Mouse (Mus musculus) forebrain, embryonic 13.5 days (tissue): Measurements from ENCODE around the gene Pbx3. TPM values are rescaled to one million over a fixed set of nuclear protein-coding genes. Genes with fewer than 3 reads are reported as not detected.
A peak's percentile ranks its signal among the peaks of the same experiment; 100 is the strongest.

Source experiments
- ATAC-seq: fragments of 200-750 bp; cut with Nextera tagmentation; 2 replicates; pipeline ENCODE4 v1.8.0; 2017
- H3K27ac ChIP-seq: fragments of 300-500 bp; sonication (generic); 2 replicates; pipeline ENCODE4 v1.5.1; 2015; ENCODE audit warnings: inconsistent platforms, mild to moderate bottlenecking, moderate library complexity
- H3K27me3 ChIP-seq: fragments of 300-500 bp; sonication (generic); 2 replicates; pipeline ENCODE4 v1.6.1; 2015; ENCODE audit warnings: mild to moderate bottlenecking, inconsistent platforms
- H3K36me3 ChIP-seq: fragments of 300-500 bp; sonication (generic); 2 replicates; pipeline ENCODE4 v1.6.1; 2015; ENCODE audit warnings: mild to moderate bottlenecking, inconsistent platforms; ENCODE audit not compliant: poor library complexity, severe bottlenecking
- H3K4me1 ChIP-seq: fragments of 300-500 bp; sonication (generic); 2 replicates; pipeline ENCODE4 v1.6.1; 2015; ENCODE audit warnings: inconsistent platforms
- H3K4me2 ChIP-seq: fragments of 300-500 bp; sonication (generic); 2 replicates; pipeline ENCODE4 v1.6.1; 2015; ENCODE audit warnings: inconsistent platforms, mild to moderate bottlenecking, moderate library complexity
- H3K4me3 ChIP-seq: fragments of 300-500 bp; sonication (generic); 2 replicates; pipeline ENCODE4 v1.5.1; 2015; ENCODE audit warnings: mild to moderate bottlenecking, inconsistent platforms
- H3K9ac ChIP-seq: fragments of 300-500 bp; sonication (generic); 2 replicates; pipeline ENCODE4 v1.6.1; 2015; ENCODE audit warnings: mild to moderate bottlenecking, inconsistent platforms
- H3K9me3 ChIP-seq: fragments of 300-500 bp; sonication (generic); replicated peaks from 2 replicates; pipeline ENCODE4 v1.6.1; 2016; ENCODE audit warnings: inconsistent platforms
- WGBS: fragments of 180-500 bp; shearing (Covaris S2); methylation state at CpG from one replicate; pipeline ENCODE4 v1.1.7; 2015; 5-methylcytosine and 5-hydroxymethylcytosine counted together
- polyA plus RNA-seq: library from polyadenylated mRNA; unstranded; fragments of >200 nt; fragmentation: Nextera tagmentation; extraction: Ambion mirVana; gene quantifications from 2 replicates; pipeline ENCODE4 v1.2.1, GENCODE M21; 2015

The Pbx3 gene
- polyA plus RNA-seq, 1 experiment from 2014 or later: 40.4 TPM

DNA sequence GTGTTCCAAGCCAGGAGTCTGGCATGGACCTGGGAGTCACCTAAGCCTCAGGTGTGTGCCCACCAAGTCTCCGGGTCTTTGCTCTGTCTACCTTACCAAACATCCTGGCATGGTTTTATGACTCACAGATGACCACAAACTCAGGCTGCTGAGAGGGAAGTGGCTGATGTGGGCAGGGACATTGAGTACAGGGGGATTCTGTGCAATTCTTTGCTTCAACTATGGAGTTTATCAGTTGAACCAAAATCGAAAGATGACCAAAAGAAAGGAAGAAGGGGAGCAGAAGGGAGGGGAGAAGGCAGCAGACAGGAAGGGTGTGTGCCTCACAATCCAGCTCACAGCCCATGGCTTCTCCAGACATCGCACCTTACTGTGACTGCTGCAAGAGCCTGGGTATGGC is 210.5 kb downstream of the Pbx3 start:
- 91% methylated on average over 3 of the region's 3 CpGs for WGBS
- H3K27me3 ChIP-seq: no peaks in the 10 kb centered on the region
- ATAC-seq: no peak
- H3K9ac ChIP-seq: no peak overlapping the region
- no peaks in the 10 kb centered on the region for H3K9me3 ChIP-seq
- H3K27ac ChIP-seq: no peak overlapping the region
- no peaks in the 10 kb centered on the region for H3K36me3 ChIP-seq
- H3K4me2 ChIP-seq: no peak overlapping the region
- no peak overlapping the region for H3K4me3 ChIP-seq
- H3K4me1 ChIP-seq: no peaks in the 10 kb centered on the region

- Histone ChIP-seq H3K9me3 (no peaks in the 10 kb centered on the region), H3K4me3 (no peak overlapping the region), H3K36me3 (no peaks in the 10 kb centered on the region), H3K4me1 (no peaks in the 10 kb centered on the region), H3K27me3 (no peaks in the 10 kb centered on the region), H3K9ac (no peak overlapping the region), H3K4me2 (no peak overlapping the region), H3K27ac (no peak overlapping the region)
- ATAC-seq: no peak
- WGBS: 91% methylated on average over 3 of the region's 3 CpGs
Observed at GRCm38 (mm10) chr2:34157746-34158145, 215.2 kb downstream of the Pbx3 start.

DNA sequence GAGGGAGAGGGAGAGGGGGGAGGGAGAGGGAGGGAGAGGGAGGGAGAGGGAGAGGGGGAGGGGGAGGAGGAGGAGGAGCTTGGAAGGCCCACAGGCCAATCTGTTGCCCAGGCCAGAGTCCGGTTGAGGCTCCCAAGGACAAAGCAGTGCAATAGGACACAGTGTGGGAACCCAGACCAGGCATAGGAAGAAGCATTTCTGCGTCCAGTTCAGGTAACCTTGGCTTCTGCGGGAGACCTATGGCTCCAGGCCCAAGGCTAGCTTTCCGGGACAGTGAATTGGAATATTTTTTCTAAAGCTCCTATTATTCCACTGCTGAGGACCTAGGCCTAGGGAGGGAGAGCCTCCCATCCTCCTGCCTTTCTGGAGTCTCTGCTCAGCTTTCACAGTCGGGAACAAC is 218.1 kb downstream of the Pbx3 start:
- no peak overlapping the region for H3K4me3 ChIP-seq
- no peaks in the 10 kb centered on the region for H3K36me3 ChIP-seq
- H3K27me3 ChIP-seq: peaks cover 11% of the 10 kb centered on the region; the same call in 1 of the 2 replicates
- 64% methylated on average over 5 of the region's 5 CpGs for WGBS
- H3K4me1 ChIP-seq: no peaks in the 10 kb centered on the region
- no peak for ATAC-seq
- no peak overlapping the region for H3K9ac ChIP-seq
- H3K27ac ChIP-seq: no peak overlapping the region
- no peaks in the 10 kb centered on the region for H3K9me3 ChIP-seq
- H3K4me2 ChIP-seq: no peak overlapping the region

DNA sequence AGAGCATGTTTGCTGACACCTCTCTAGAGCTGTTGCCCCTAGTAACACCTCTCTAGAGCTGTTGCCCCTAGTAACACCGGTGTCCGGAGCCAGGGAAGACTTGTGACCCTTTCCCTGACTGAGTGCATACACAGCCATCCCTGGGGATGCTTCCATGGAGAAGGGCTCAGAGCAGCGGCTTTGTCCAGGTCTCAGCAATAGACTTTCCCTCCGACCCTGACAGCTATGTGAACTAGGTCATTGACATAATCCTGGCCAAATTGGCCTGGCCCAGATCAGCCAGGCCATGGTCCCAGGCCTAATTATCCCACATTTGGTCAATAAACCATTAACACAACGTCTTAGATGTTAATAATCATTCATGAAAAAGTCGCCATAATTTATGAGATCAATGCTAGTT is 219.6 kb downstream of the Pbx3 start:
- ATAC-seq: no peak
- no peaks in the 10 kb centered on the region for H3K4me1 ChIP-seq
- no peak overlapping the region for H3K4me2 ChIP-seq
- H3K9me3 ChIP-seq: no peaks in the 10 kb centered on the region
- 76% methylated on average over 6 of the region's 6 CpGs for WGBS
- H3K9ac ChIP-seq: no peak overlapping the region
- H3K4me3 ChIP-seq: no peak overlapping the region
- peaks cover 15% of the 10 kb centered on the region for H3K27me3 ChIP-seq
- H3K36me3 ChIP-seq: no peaks in the 10 kb centered on the region
- H3K27ac ChIP-seq: no peak overlapping the region

- no peak overlapping the region for H3K4me2 ChIP-seq
- H3K36me3 ChIP-seq: no peaks in the 10 kb centered on the region
- WGBS: 87% methylated on average over 4 of the region's 4 CpGs
- H3K27me3 ChIP-seq: peaks cover 22% of the 10 kb centered on the region
- H3K4me3 ChIP-seq: no peak overlapping the region
- H3K9me3 ChIP-seq: no peaks in the 10 kb centered on the region
- no peaks in the 10 kb centered on the region for H3K4me1 ChIP-seq
- ATAC-seq: no peak
- H3K27ac ChIP-seq: no peak overlapping the region
- no peak overlapping the region for H3K9ac ChIP-seq
Observed at GRCm38 (mm10) chr2:34150560-34150959, 222.4 kb downstream of the Pbx3 start.

GRCm38 (mm10) chr2:34148214-34148613 is 224.7 kb downstream of the Pbx3 start:
- Histone ChIP-seq H3K36me3 (no peaks in the 10 kb centered on the region), H3K4me1 (no peaks in the 10 kb centered on the region), H3K9me3 (no peaks in the 10 kb centered on the region), H3K27me3 (peaks cover 24% of the 10 kb centered on the region), H3K4me2 (no peak overlapping the region), H3K9ac (no peak overlapping the region), H3K4me3 (no peak overlapping the region), H3K27ac (no peak overlapping the region)
- no peak for ATAC-seq
- WGBS: 76% methylated on average over 7 of the region's 7 CpGs

- Histone ChIP-seq H3K27ac (no peak overlapping the region), H3K4me2 (no peak overlapping the region), H3K4me3 (no peak overlapping the region), H3K9me3 (no peaks in the 10 kb centered on the region), H3K27me3 (peaks cover 30% of the 10 kb centered on the region), H3K9ac (no peak overlapping the region), H3K4me1 (no peaks in the 10 kb centered on the region), H3K36me3 (no peaks in the 10 kb centered on the region)
- no peak for ATAC-seq
- WGBS: 92% methylated on average over 14 of the region's 14 CpGs
Observed at GRCm38 (mm10) chr2:34147476-34147875, 225.5 kb downstream of the Pbx3 start.

DNA sequence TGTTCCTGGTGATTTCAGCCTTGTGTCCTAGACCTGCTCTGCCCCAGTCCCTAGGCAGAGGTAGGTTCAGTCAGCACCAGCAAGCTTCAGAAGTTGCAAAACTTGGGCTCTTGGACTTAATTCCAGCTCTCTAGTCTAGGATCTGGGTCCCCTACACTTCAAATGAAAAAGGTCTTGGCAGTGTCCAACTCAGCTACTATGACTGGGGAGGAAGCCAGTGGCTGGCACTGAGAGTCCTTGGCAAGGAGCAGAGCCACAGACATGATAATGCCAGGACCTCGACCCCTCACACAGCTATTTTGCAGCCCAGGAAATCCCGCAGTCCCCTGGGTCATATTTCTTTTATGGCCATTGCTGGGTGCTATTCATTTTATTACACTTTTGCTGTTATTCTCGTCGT is 225.9 kb downstream of the Pbx3 start:
- no peak for ATAC-seq
- H3K4me3 ChIP-seq: no peak overlapping the region
- H3K27me3 ChIP-seq: peaks cover 35% of the 10 kb centered on the region
- no peak overlapping the region for H3K27ac ChIP-seq
- no peaks in the 10 kb centered on the region for H3K36me3 ChIP-seq
- no peaks in the 10 kb centered on the region for H3K4me1 ChIP-seq
- H3K4me2 ChIP-seq: no peak overlapping the region
- no peaks in the 10 kb centered on the region for H3K9me3 ChIP-seq
- no peak overlapping the region for H3K9ac ChIP-seq
- 87% methylated on average over 4 of the region's 4 CpGs for WGBS

DNA sequence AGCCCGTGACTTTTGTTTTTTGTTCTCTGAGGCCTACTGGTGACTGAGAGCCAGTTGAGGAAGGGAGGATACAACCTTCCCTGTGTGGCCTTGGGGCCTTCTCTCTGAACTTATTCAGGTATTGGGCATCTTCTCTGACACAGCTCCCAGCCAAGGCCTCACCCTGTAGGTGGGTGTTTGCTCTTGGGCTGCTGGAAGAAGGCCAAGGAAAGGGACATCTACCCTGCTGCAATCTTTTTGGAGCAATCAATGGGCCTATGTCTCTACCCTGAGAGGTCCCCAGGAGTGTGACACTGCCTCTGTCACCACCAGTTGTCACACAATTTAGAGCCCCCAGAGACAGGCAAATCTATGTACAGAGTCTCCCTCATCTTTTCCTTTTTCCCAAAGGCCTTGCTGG is 226.5 kb downstream of the Pbx3 start:
- no peaks in the 10 kb centered on the region for H3K4me1 ChIP-seq
- WGBS: 95% methylated on average over 1 of the region's 1 CpGs
- ATAC-seq: no peak

DNA sequence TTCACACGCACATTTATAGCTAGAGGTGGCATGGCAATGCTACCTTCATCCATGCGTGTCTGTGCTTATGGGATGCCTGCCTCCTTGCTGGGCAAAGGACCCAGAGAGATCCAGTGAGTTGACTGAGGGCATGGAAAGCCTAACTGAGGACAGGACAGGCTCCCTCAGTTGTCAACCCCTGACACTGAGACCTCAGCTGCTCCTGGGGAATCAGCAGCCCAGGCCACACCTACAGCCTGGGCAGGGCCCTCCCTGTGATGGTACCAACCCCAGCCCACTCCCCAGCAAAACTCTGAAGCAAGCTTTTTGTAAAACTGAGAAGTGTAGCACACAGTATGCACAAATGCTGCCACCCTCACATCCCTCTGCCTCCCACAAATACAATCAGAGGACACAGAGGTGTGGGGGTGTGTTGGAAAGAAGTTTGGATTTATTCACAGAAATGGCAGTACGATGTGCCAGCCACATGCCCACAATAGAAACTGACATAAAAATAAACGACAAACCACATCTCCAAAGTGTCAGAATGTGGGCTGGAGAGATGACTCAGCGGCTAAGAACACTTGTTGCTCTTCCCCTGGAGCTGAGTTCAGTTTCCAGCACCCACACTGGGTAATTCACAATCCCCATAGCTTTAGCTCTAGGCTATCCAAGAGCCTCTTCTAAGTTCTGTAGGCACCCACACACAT is 233.3 kb downstream of the Pbx3 start:
- Histone ChIP-seq H3K4me1 (peaks cover 8% of the 10 kb centered on the region; the same call in 1 of the 2 replicates), H3K4me2 (no peak overlapping the region), H3K9me3 (no peaks in the 10 kb centered on the region), H3K9ac (no peak overlapping the region), H3K36me3 (no peaks in the 10 kb centered on the region), H3K4me3 (no peak overlapping the region), H3K27ac (no peak overlapping the region), H3K27me3 (peaks cover 43% of the 10 kb centered on the region)
- WGBS: 89% methylated on average over 5 of the region's 5 CpGs
- ATAC-seq: no peak

More for the DNA sequence above, 226.5 kb downstream of the Pbx3 start:
- Histone ChIP-seq H3K9me3 (no peaks in the 10 kb centered on the region), H3K4me3 (no peak overlapping the region), H3K36me3 (no peaks in the 10 kb centered on the region), H3K27me3 (peaks cover 35% of the 10 kb centered on the region), H3K27ac (no peak overlapping the region), H3K4me2 (no peak overlapping the region), H3K9ac (no peak overlapping the region)

DNA sequence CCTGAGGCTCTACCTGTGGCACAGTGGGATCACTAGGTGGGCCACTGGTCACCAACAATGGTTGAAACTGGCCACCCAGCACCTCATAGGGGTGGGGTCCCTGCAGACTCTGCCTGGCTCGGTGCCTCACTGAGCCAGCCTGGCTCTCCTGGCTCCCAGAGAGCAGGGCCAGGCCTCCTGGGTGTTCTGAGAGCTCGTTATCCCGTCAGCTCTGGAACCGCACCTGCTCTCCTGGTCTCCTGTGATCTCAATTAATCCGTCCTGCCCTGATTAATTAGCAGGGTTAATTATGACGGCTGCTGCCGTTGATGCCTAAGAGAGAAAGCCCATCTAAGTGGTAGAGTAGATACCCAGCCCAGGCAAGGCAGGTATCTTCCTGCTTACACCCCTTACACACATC is 237.6 kb downstream of the Pbx3 start:
- Histone ChIP-seq H3K9me3 (no peaks in the 10 kb centered on the region), H3K27me3 (peaks cover 59% of the 10 kb centered on the region), H3K27ac (no peak overlapping the region)

GRCm38 (mm10) chr2:34132751-34133150 is 240.2 kb downstream of the Pbx3 start:
- Histone ChIP-seq H3K36me3 (no peaks in the 10 kb centered on the region), H3K4me3 (no peak overlapping the region), H3K4me2 (no peak overlapping the region), H3K4me1 (peaks cover 26% of the 10 kb centered on the region), H3K27ac (no peak overlapping the region), H3K9ac (no peak overlapping the region), H3K9me3 (no peaks in the 10 kb centered on the region), H3K27me3 (peaks cover 61% of the 10 kb centered on the region)
- no peak for ATAC-seq
- 100% methylated on average over 1 of the region's 1 CpGs for WGBS

More for the DNA sequence above, 237.6 kb downstream of the Pbx3 start:
- ATAC-seq: no peak
- Histone ChIP-seq H3K4me3 (no peak overlapping the region), H3K36me3 (no peaks in the 10 kb centered on the region), H3K9ac (no peak overlapping the region), H3K4me1 (peaks cover 10% of the 10 kb centered on the region), H3K4me2 (no peak overlapping the region)
- WGBS: 44% methylated on average over 7 of the region's 7 CpGs

DNA sequence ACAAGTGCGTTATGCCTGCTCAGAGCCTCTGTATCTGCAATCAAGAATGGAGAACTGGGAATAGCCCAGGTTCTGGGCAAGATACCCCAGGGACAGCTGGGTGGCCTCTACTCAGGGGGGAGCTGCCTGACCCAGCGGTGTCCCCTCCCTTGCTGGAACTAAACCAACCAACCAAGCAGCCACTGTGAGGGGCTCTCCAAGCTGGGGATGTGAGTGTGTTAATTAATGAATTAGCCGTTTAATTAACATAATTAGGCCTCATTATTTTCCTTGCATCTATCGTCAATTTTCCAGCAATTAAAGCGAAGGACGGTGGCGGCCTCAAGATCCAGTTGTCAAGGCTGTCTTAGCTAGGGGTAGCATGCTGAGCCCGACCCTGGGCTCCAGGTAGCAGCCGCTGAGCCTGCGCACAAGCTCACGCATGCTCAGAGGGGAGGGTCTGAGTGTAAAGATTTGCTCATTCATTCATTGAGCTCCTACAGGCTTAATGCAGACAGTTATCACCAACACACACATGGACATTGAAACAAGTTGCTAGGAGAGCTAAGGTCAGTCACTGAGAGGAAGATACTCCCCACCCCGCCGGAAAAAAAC is 243.2 kb downstream of the Pbx3 start:
- Histone ChIP-seq H3K9me3 (no peaks in the 10 kb centered on the region), H3K27me3 (peaks cover 86% of the 10 kb centered on the region), H3K4me2 (peak overlapping the region; percentile 33), H3K27ac (no peak overlapping the region), H3K9ac (no peak overlapping the region), H3K4me1 (peaks cover 18% of the 10 kb centered on the region), H3K36me3 (no peaks in the 10 kb centered on the region), H3K4me3 (no peak overlapping the region)
- peak; percentile 84 for ATAC-seq
- 28% methylated on average over 13 of the region's 13 CpGs for WGBS
